Comparison of ENCODE assay signal across 11 mouse cellular contexts in the genomic region with DNA sequence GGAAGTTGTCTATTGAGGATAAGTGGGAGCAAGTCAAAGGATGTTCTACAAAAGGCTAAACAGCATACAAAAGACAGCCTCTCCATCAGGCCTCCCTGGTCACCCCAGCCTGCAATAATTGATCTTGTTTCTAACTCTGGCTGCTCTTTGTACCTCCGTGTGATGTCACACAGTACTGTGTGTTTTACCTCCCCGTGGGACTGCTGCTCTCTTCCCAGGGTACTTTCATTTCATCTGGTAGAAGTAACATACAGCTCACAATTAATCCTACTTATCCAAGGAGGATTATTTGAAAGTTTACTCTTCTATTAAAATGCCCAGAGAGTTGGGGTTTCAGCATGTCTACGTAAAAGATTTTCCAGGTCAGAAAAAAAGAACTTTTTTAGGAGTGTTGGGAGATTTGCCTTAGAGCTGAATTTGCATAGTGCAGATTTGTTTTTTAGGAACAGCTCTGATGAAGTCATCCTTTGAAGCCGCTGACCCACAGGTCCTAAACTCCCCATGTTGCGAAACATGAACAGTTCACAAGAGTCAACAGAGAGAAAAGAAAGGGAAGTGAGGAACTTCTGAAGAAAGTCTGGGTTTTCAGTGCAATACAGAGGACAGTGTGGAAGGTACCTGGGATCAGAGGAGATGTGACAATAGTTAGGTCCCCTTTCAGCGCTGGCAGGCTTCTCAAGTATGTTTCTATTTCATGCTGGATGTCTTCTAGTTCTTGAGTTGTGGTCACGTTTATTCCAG. TPM values are rescaled to one million over a fixed set of nuclear protein-coding genes. Genes with fewer than 3 reads are reported as not detected.
DNase-seq lines count a peak whose midpoint lies in the region; ATAC-seq and TF ChIP-seq lines count a peak whose summit lies in the region.
"Had no signal": no experiment of that assay in that cellular context is flagged by ENCODE, and none has a peak within 500 bp of the region (broad histone marks: within the 10 kb centered on the region; RNA-seq: fewer than 3 reads in every experiment).

No protein-coding gene starts in this region.

- H3K27ac ChIP-seq in heart, embryonic 12.5 days (ENCODE audit: poor library complexity, severe bottlenecking), result no peak overlapping the region

- H3K79me3 ChIP-seq in C2C12 (ENCODE audit: low read depth), result no peaks in the 10 kb centered on the region

- no peak overlapping the region for H3ac ChIP-seq in C2C12 (ENCODE audit: control insufficient read depth, insufficient read length, low read depth)

- H3K79me2 ChIP-seq in C2C12 (ENCODE audit: control insufficient read depth, insufficient read depth), result no peaks in the 10 kb centered on the region

- no peaks in the 10 kb centered on the region for H3K36me3 ChIP-seq in heart, embryonic 12.5 days
- peaks cover 34% of the 10 kb centered on the region for H3K36me3 ChIP-seq in C2C12 (ENCODE audit: control insufficient read depth, insufficient read depth)

- peaks cover 10% of the 10 kb centered on the region for H3K4me1 ChIP-seq in heart, embryonic 12.5 days (replicated peaks)

- H3K9ac ChIP-seq in heart, embryonic 12.5 days, result no peak overlapping the region
- H3K9ac ChIP-seq: lung, embryonic 14.5 days had no signal

- no peak overlapping the region for H3K4me2 ChIP-seq in heart, embryonic 12.5 days
- H3K4me2 ChIP-seq: lung, embryonic 14.5 days had no signal

- no peaks in the 10 kb centered on the region for H3K9me3 ChIP-seq in heart, embryonic 12.5 days (replicated peaks)

- no peak for TF ChIP-seq CTCF in C2C12 (IDR thresholded peaks at IDR 0.05; ENCODE audit: control insufficient read depth, insufficient read depth, insufficient read length)

- no peak for ATAC-seq in heart, embryonic 12.5 days (ENCODE audit: insufficient number of reproducible peaks, low FRiP score)
- ATAC-seq in common myeloid progenitor, adult 5-6 weeks (replicated peaks; ENCODE audit: low read depth, poor library complexity, severe bottlenecking), result peak; percentile 55

- WGBS in heart, embryonic 12.5 days, result 73% methylated on average over 7 of the region's 7 CpGs

- peak; percentile 38 to 44 for DNase-seq in heart, adult 9 months (ENCODE audit: low spot score in 2 of 2)
- peak; percentile 18 to 53 for DNase-seq in monocyte, adult 2 months (ENCODE audit: low read depth in 1 of 2, low spot score in 2 of 2)
- no peak for DNase-seq in urinary bladder, postnatal 25 days (ENCODE audit: low spot score)
- no peak for DNase-seq in cerebellum, adult 11 months
- DNase-seq in thymus, postnatal 10 days (ENCODE audit: low spot score in 2 of 2), result no peak
- DNase-seq: cerebellum, postnatal 10 days; kidney, adult 8-10 months; lung, embryonic 14.5 days had no signal

- no peak overlapping the region for H3K4me3 ChIP-seq in heart, embryonic 12.5 days
- no peak overlapping the region for H3K4me3 ChIP-seq in C2C12 (ENCODE audit: insufficient read depth, poor library complexity, severe bottlenecking)

- no peaks in the 10 kb centered on the region for H3K27me3 ChIP-seq in heart, embryonic 12.5 days (replicated peaks)
- no peaks in the 10 kb centered on the region for H3K27me3 ChIP-seq in C2C12 (ENCODE audit: control insufficient read depth, insufficient read depth, insufficient read length)

TF ChIP-seq in C2C12, 6 proteins besides CTCF, POLR2A, EP300 and RAD21:
- TF ChIP-seq CEBPB (IDR thresholded peaks at IDR 0.05; ENCODE audit: low read depth) (peak; percentile 67), MYOG (IDR thresholded peaks at IDR 0.05; ENCODE audit: control insufficient read depth, extremely low read depth, insufficient read length) (no peak)

RNA-seq across cellular contexts. Expression of gene Ccdc122, which starts 2.2 kb away (rescaled TPM):
- 2.0 and 2.4 TPM in 2 replicates for polyA plus RNA-seq in heart, embryonic 12.5 days (2016; fragmentation: Nextera tagmentation; extraction: Ambion mirVana)
- polyA plus RNA-seq in C2C12 (2012; fragmentation: generic; extraction: Trizol), result 2.1 TPM
- total RNA-seq in common myeloid progenitor, adult 5-6 weeks (2017), result 19.4 and 26.2 TPM in 2 replicates

RNA-seq across cellular contexts. Expression of gene Lacc1, which starts 2.4 kb away (rescaled TPM):
- polyA plus RNA-seq in heart, embryonic 12.5 days (2016; fragmentation: Nextera tagmentation; extraction: Ambion mirVana), result 10.2 and 10.6 TPM in 2 replicates
- polyA plus RNA-seq in C2C12 (2012; fragmentation: generic; extraction: Trizol), result 5.4 TPM
- 8.4 and 10.0 TPM in 2 replicates for total RNA-seq in common myeloid progenitor, adult 5-6 weeks (2017)

Comparison
In these comparisons a context has a peak if more than half of its experiments do, and no peak if none do; other contexts are left out.
1. DNase-seq: peak in heart, adult 9 months (2 of 2) and monocyte, adult 2 months (2 of 2); none in urinary bladder, postnatal 25 days (single experiment), cerebellum, adult 11 months (single experiment) and thymus, postnatal 10 days (0 of 2).